In the genomic region with DNA sequence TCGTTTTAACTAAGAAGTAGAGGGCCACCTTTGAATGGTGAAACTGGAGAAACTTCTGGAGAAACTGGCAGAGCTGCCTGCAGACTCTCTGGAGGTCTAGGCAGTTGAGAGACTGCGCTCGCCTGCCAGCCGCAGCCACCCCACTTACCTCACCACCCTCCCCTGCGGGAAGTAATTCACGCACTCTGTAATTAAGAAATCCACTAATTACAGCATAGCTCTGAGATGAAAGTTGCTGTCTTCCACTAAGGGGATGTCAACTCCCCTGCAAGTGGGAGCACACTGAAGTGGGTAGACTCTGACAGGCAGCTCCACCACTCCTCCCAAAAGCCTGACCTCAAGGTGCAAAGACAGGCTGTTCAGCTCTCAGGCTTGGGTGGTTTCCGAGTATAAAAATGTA, we compare ENCODE assay signal across 21 mouse cellular contexts. TPM values are rescaled to one million over a fixed set of nuclear protein-coding genes. Genes with fewer than 3 reads are reported as not detected.
"Had no signal": no experiment of that assay in that cellular context is flagged by ENCODE, and none has a peak within 500 bp of the region (broad histone marks: within the 10 kb centered on the region; RNA-seq: fewer than 3 reads in every experiment).

No protein-coding gene starts in this region.

- DNase-seq: kidney, adult 9 months; kidney, postnatal 10 days; kidney, postnatal 4 days; liver; liver, embryonic 13.5 days; liver, postnatal 0 days; right cerebral cortex, postnatal 4 days; spleen, adult 18-20 months; thymus, adult 18-20 months; thymus, postnatal 14 days had no signal

- H3K4me2 ChIP-seq: liver, embryonic 13.5 days; neural tube, embryonic 15.5 days had no signal

- H3K9me3 ChIP-seq: liver, embryonic 13.5 days; neural tube, embryonic 15.5 days had no signal

- H3K27ac ChIP-seq: liver, embryonic 13.5 days; neural tube, embryonic 15.5 days had no signal

- H3K4me3 ChIP-seq: liver, embryonic 13.5 days; myocyte; neural tube, embryonic 15.5 days had no signal

- ATAC-seq: liver, postnatal 0 days had no signal

- H3K36me3 ChIP-seq: liver, embryonic 13.5 days; neural tube, embryonic 15.5 days had no signal

- H3K4me1 ChIP-seq: liver, embryonic 13.5 days had no signal

- H3K9ac ChIP-seq: liver, embryonic 13.5 days; liver, postnatal 0 days; neural tube, embryonic 15.5 days had no signal

- H3K27me3 ChIP-seq: liver, embryonic 13.5 days; neural tube, embryonic 15.5 days had no signal

RNA-seq across cellular contexts. Expression of a gene that starts 49.7 kb away (rescaled TPM):
- total RNA-seq: layer of hippocampus, adult 8-10 months; layer of hippocampus, postnatal 14 days; left cerebral cortex, adult 18-20 months; left cerebral cortex, postnatal 14 days; megakaryocyte-erythroid progenitor cell, adult 5-6 weeks had no signal
- polyA plus RNA-seq: limb, embryonic 11.5 days; liver, embryonic 13.5 days; liver, postnatal 0 days; lung, embryonic 16.5 days; myocyte; neural tube, embryonic 11.5 days; stomach, embryonic 14.5 days had no signal

RNA-seq across cellular contexts. Expression of a gene that starts 55.1 kb away (rescaled TPM):
- total RNA-seq: layer of hippocampus, postnatal 14 days; left cerebral cortex, adult 18-20 months; left cerebral cortex, postnatal 14 days; megakaryocyte-erythroid progenitor cell, adult 5-6 weeks had no signal
- polyA plus RNA-seq: limb, embryonic 11.5 days; liver, embryonic 13.5 days; liver, postnatal 0 days; lung, embryonic 16.5 days; neural tube, embryonic 11.5 days; stomach, embryonic 14.5 days had no signal
